ENCODE assay signal across 22 mouse cellular contexts in the genomic region with DNA sequence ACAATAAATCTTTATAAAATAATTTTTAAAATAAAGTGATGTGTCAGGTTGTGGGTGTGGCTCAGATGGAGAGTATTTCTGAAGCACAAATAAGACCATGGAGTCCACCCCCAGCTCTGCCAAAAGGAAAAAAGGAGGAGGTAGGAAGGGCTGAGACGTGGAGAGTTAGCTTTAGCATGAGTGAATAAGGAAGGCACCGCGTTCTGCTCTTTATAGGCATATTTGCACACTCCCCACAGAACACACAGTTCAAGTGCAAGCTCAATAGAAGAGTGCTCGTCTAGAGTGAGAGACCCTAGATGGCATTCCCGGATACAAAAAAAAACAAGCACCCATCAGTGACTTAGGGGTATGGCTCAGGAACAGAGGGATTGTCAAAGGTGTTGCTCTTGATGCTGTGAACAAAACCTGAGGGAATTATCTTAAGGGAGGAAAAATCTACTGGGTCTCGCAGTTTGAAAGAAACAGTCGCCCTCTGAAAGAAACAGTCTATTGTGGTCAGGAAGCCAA.
"Had no signal": no experiment of that assay in that cellular context is flagged by ENCODE, and none has a peak within 500 bp of the region (broad histone marks: within the 10 kb centered on the region; RNA-seq: fewer than 3 reads in every experiment).

No protein-coding gene starts in this region.

- ATAC-seq: forebrain, embryonic 16.5 days; hindbrain, embryonic 16.5 days; inflammation-experienced regulatory T-cells, adult 6 months; intestine, embryonic 15.5 days; intestine, postnatal 0 days had no signal

- H3K4me2 ChIP-seq: heart, embryonic 12.5 days; hindbrain, embryonic 14.5 days had no signal

- H3K4me3 ChIP-seq: gastrocnemius, adult 2 months; heart, embryonic 10.5 days; heart, embryonic 12.5 days; hindbrain, embryonic 10.5 days; hindbrain, embryonic 12.5 days; intestine, embryonic 15.5 days; layer of hippocampus, adult 2 months had no signal

- H3K27ac ChIP-seq: heart, embryonic 10.5 days; hindbrain, embryonic 10.5 days; hindbrain, embryonic 12.5 days; hindbrain, embryonic 14.5 days; layer of hippocampus, adult 2 months had no signal

- H3K9ac ChIP-seq: heart, embryonic 12.5 days; hindbrain, embryonic 12.5 days; hindbrain, embryonic 14.5 days; intestine, embryonic 15.5 days had no signal

- H3K9me3 ChIP-seq: heart, embryonic 10.5 days; heart, embryonic 12.5 days; hindbrain, embryonic 10.5 days; hindbrain, embryonic 12.5 days; intestine, embryonic 15.5 days had no signal

- H3K27me3 ChIP-seq: heart, embryonic 12.5 days; intestine, embryonic 15.5 days had no signal

- DNase-seq: gastrocnemius, adult 2 months; gastrocnemius, postnatal 10 days; gastrocnemius, postnatal 25 days; heart, adult 18-20 months; heart, postnatal 10 days; heart, postnatal 4 days; kidney, adult 18-20 months; kidney, adult 8-10 months; kidney, postnatal 10 days; kidney, postnatal 4 days; left cerebral cortex, postnatal 4 days had no signal

- H3K36me3 ChIP-seq: heart, embryonic 10.5 days; heart, embryonic 12.5 days; hindbrain, embryonic 10.5 days; hindbrain, embryonic 12.5 days; intestine, embryonic 15.5 days had no signal
